Mouse (Mus musculus): ENCODE results near the gene Slc6a13. TPM values are rescaled to one million over a fixed set of nuclear protein-coding genes. Genes with fewer than 3 reads are reported as not detected.

Gene Slc6a13
- not detected for polyA plus RNA-seq (2012; fragmentation: generic; extraction: Trizol)
- long read RNA-seq, experiment 1, result 0 reads
- long read RNA-seq, experiment 2, result 0 reads

DNA sequence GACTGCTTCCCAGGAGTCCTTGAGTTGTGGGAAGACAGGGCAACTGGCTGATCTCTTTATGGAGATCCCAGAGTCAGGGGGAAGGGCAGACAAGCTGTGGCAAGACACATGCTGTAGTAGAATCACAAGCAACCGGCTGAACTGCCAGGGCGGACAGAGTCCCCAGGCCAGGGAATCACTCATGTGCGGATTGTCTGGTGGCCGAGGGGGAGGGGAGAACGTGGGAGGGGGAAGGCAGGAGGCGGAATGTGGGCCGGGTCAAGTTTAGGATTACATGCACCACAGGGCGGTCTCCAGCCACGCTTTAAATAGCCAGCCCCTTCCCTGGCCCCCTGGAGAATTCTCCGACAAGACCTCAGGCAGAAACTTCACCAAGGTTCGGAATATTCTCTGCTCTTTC lies at the start of gene Slc6a13:
Gene Slc6a13, plus strand, starts transcription at position 274 of the 400 bp plus-strand sequence.
- no peak within 1 kb of the TSS for H3K4me3 ChIP-seq (ENCODE audit: insufficient read depth, poor library complexity, severe bottlenecking)
- peaks cover 20% of the 10 kb centered on the region for H3K27me3 ChIP-seq (ENCODE audit: control insufficient read depth, insufficient read depth, insufficient read length)
- no peak within 1 kb of the TSS for H3ac ChIP-seq (ENCODE audit: control insufficient read depth, insufficient read length, low read depth)
- no peaks in the 10 kb centered on the region for H3K79me3 ChIP-seq (ENCODE audit: low read depth)
- no peaks in the 10 kb centered on the region for H3K36me3 ChIP-seq (ENCODE audit: control insufficient read depth, insufficient read depth)
- no peaks in the 10 kb centered on the region for H3K79me2 ChIP-seq (ENCODE audit: control insufficient read depth, insufficient read depth)
- TF ChIP-seq USF1 (IDR thresholded peaks at IDR 0.05; ENCODE audit: low read depth) (no peak), CEBPB (IDR thresholded peaks at IDR 0.05; ENCODE audit: low read depth) (no peak), MYOG (IDR thresholded peaks at IDR 0.05; ENCODE audit: control insufficient read depth, extremely low read depth, insufficient read length) (no peak), MAX (IDR thresholded peaks at IDR 0.05) (no peak), CTCF (IDR thresholded peaks at IDR 0.05; ENCODE audit: control insufficient read depth, insufficient read depth, insufficient read length) (no peak), FOSL1 (IDR thresholded peaks at IDR 0.05; ENCODE audit: insufficient read depth, low read length, poor library complexity, severe bottlenecking) (no peak)

DNA sequence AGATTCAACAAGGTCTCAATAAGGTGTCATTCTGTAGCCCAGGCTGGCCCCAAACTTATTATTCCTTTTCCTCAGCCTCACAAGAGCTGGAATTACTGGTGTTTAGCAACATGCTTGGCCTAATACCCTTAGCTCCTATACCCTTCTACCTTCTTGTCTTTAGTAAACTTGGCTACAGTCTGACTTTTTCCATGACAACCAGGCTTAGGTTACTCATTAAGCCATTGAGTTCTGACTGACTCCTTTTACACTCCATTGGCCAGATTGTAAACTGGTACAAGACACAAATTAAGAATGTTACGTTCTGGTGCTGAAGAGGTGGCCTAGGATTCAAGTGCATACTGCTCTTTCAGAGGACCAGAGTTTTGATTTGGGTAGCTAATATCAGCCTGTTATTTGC lies 49.6 kb upstream of the Slc6a13 start:
- H3K36me3 ChIP-seq (ENCODE audit: control insufficient read depth, insufficient read depth), result no peaks in the 10 kb centered on the region
- no peak overlapping the region for H3K4me3 ChIP-seq (ENCODE audit: insufficient read depth, poor library complexity, severe bottlenecking)

DNA sequence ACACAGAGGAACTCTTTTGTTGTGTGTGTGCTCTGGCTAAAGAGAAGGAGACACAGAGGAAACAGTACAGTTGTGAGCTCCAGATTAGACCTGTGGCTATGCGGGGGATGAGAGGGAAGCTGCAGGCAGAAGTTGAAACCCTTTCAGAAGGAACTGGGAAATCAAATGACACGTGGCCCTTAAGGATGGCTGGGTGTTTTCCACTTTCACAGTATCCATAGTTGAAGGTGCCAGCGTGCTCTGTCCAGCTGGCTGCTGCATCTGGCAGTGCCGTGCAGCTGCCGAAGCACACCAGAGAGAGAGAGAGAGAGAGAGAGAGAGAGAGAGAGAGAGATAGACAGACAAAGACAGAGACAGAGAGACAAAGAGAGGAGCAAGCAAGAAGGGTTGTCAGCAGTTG lies 48.8 kb upstream of the Slc6a13 start:
- H3ac ChIP-seq (ENCODE audit: control insufficient read depth, insufficient read length, low read depth), result no peak overlapping the region
- no peaks in the 10 kb centered on the region for H3K36me3 ChIP-seq (ENCODE audit: control insufficient read depth, insufficient read depth)
- H3K27me3 ChIP-seq (ENCODE audit: control insufficient read depth, insufficient read depth, insufficient read length), result peaks cover 32% of the 10 kb centered on the region
- TF ChIP-seq MAX (IDR thresholded peaks at IDR 0.05), result no peak
- no peak overlapping the region for H3K4me3 ChIP-seq (ENCODE audit: insufficient read depth, poor library complexity, severe bottlenecking)
- no peaks in the 10 kb centered on the region for H3K79me2 ChIP-seq (ENCODE audit: control insufficient read depth, insufficient read depth)
- no peaks in the 10 kb centered on the region for H3K79me3 ChIP-seq (ENCODE audit: low read depth)

More for the DNA sequence above, 49.6 kb upstream of the Slc6a13 start:
- Histone ChIP-seq H3ac (ENCODE audit: control insufficient read depth, insufficient read length, low read depth) (no peak overlapping the region), H3K79me2 (ENCODE audit: control insufficient read depth, insufficient read depth) (no peaks in the 10 kb centered on the region), H3K27me3 (ENCODE audit: control insufficient read depth, insufficient read depth, insufficient read length) (peaks cover 32% of the 10 kb centered on the region), H3K79me3 (ENCODE audit: low read depth) (no peaks in the 10 kb centered on the region)
- TF ChIP-seq MAX (IDR thresholded peaks at IDR 0.05) (no peak), CEBPB (IDR thresholded peaks at IDR 0.05; ENCODE audit: low read depth) (no peak), MYOD1 (IDR thresholded peaks at IDR 0.05; ENCODE audit: control insufficient read depth, insufficient read length, low read depth) (no peak), CTCF (IDR thresholded peaks at IDR 0.05; ENCODE audit: control insufficient read depth, insufficient read depth, insufficient read length) (no peak), MYOG (IDR thresholded peaks at IDR 0.05; ENCODE audit: control insufficient read depth, extremely low read depth, insufficient read length) (no peak)

DNA sequence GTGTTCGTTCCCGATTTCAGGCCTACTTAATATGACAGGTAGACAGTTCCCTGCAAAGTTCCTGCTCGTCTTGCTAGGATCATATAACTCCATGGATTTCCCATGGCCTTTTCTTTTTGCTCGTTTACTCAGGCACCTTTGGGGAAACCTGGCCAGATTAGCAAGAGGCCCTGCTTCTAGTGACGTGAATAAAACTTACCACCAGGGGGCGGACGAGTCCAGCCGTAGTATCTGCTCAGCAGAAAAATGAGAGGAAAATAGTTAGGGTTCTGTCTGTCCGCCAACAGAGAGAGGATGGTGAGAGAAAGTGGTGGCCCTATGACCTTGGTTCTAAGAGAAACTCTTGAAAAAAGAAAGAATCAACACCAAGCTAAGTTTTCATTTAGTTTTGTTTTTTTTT lies 39.5 kb upstream of the Slc6a13 start:
- H3K27me3 ChIP-seq (ENCODE audit: control insufficient read depth, insufficient read depth, insufficient read length), result peaks cover 7% of the 10 kb centered on the region
- no peaks in the 10 kb centered on the region for H3K79me2 ChIP-seq (ENCODE audit: control insufficient read depth, insufficient read depth)
- H3K79me3 ChIP-seq (ENCODE audit: low read depth), result no peaks in the 10 kb centered on the region
- H3K4me3 ChIP-seq (ENCODE audit: insufficient read depth, poor library complexity, severe bottlenecking), result no peak overlapping the region
- H3K36me3 ChIP-seq (ENCODE audit: control insufficient read depth, insufficient read depth), result no peaks in the 10 kb centered on the region
- TF ChIP-seq USF1 (IDR thresholded peaks at IDR 0.05; ENCODE audit: low read depth) (no peak), FOSL1 (IDR thresholded peaks at IDR 0.05; ENCODE audit: insufficient read depth, low read length, poor library complexity, severe bottlenecking) (no peak), CEBPB (IDR thresholded peaks at IDR 0.05; ENCODE audit: low read depth) (no peak), MYOG (IDR thresholded peaks at IDR 0.05; ENCODE audit: control insufficient read depth, extremely low read depth, insufficient read length) (no peak), CTCF (IDR thresholded peaks at IDR 0.05; ENCODE audit: control insufficient read depth, insufficient read depth, insufficient read length) (no peak), MYOD1 (IDR thresholded peaks at IDR 0.05; ENCODE audit: control insufficient read depth, insufficient read length, low read depth) (no peak)
- H3ac ChIP-seq (ENCODE audit: control insufficient read depth, insufficient read length, low read depth), result no peak overlapping the region

DNA sequence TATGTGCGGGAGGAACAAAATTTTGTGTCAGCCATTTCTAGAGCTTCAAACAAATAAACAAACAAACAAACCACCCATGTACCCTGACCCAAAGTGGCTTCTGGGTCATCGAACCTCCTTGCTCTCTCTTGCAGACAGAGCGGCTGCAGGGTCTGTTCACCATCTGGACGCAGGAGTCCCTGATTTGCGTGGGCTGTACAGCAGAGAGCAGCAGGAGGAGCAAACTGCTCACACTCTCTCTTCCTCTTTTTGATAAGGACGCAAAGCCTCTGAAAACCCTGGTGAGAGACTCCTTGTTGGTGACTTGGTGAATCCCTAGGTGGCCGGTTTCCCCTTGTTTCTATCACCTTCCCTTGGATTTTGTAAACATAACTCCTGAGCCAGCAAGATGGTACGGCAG lies 38.8 kb upstream of the Slc6a13 start:
- TF ChIP-seq MYOG (IDR thresholded peaks at IDR 0.05; ENCODE audit: control insufficient read depth, extremely low read depth, insufficient read length) (no peak), MYOD1 (IDR thresholded peaks at IDR 0.05; ENCODE audit: control insufficient read depth, insufficient read length, low read depth) (no peak), USF1 (IDR thresholded peaks at IDR 0.05; ENCODE audit: low read depth) (no peak), CTCF (IDR thresholded peaks at IDR 0.05; ENCODE audit: control insufficient read depth, insufficient read depth, insufficient read length) (no peak), FOSL1 (IDR thresholded peaks at IDR 0.05; ENCODE audit: insufficient read depth, low read length, poor library complexity, severe bottlenecking) (no peak), MAX (IDR thresholded peaks at IDR 0.05) (no peak), CEBPB (IDR thresholded peaks at IDR 0.05; ENCODE audit: low read depth) (no peak)
- Histone ChIP-seq H3K79me3 (ENCODE audit: low read depth) (no peaks in the 10 kb centered on the region), H3K36me3 (ENCODE audit: control insufficient read depth, insufficient read depth) (no peaks in the 10 kb centered on the region), H3K79me2 (ENCODE audit: control insufficient read depth, insufficient read depth) (no peaks in the 10 kb centered on the region), H3K4me3 (ENCODE audit: insufficient read depth, poor library complexity, severe bottlenecking) (no peak overlapping the region), H3K27me3 (ENCODE audit: control insufficient read depth, insufficient read depth, insufficient read length) (peaks cover 7% of the 10 kb centered on the region), H3ac (ENCODE audit: control insufficient read depth, insufficient read length, low read depth) (no peak overlapping the region)

DNA sequence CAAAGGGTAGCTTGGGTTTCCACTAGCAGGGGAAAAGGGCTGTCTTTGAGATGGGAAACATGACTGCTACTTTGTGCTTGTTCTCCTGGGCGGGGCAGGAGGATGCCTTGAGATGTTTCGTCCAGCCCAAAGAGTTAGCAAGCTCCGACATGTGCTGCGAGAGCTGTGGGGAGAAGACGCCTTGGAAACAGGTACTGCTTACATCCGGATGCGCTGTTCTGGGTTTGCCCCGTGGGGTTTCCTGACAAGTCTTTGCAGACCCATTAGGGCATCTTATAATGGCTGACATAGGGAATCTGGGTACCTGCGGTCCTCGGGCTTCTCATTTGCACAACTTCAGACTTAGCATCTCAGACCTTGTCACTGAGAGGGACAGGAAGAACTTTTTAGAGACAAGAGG lies 38.0 kb upstream of the Slc6a13 start:
- no peak overlapping the region for H3ac ChIP-seq (ENCODE audit: control insufficient read depth, insufficient read length, low read depth)
- peaks cover 7% of the 10 kb centered on the region for H3K27me3 ChIP-seq (ENCODE audit: control insufficient read depth, insufficient read depth, insufficient read length)
- no peaks in the 10 kb centered on the region for H3K79me2 ChIP-seq (ENCODE audit: control insufficient read depth, insufficient read depth)
- no peaks in the 10 kb centered on the region for H3K79me3 ChIP-seq (ENCODE audit: low read depth)
- H3K36me3 ChIP-seq (ENCODE audit: control insufficient read depth, insufficient read depth), result no peaks in the 10 kb centered on the region
- no peak overlapping the region for H3K4me3 ChIP-seq (ENCODE audit: insufficient read depth, poor library complexity, severe bottlenecking)
- no peak for TF ChIP-seq MAX (IDR thresholded peaks at IDR 0.05)
- TF ChIP-seq MYOG (IDR thresholded peaks at IDR 0.05; ENCODE audit: control insufficient read depth, extremely low read depth, insufficient read length), result no peak
- TF ChIP-seq CEBPB (IDR thresholded peaks at IDR 0.05; ENCODE audit: low read depth), result no peak
- TF ChIP-seq MYOD1 (IDR thresholded peaks at IDR 0.05; ENCODE audit: control insufficient read depth, insufficient read length, low read depth), result no peak
- TF ChIP-seq FOSL1 (IDR thresholded peaks at IDR 0.05; ENCODE audit: insufficient read depth, low read length, poor library complexity, severe bottlenecking), result no peak
- TF ChIP-seq CTCF (IDR thresholded peaks at IDR 0.05; ENCODE audit: control insufficient read depth, insufficient read depth, insufficient read length), result no peak
- no peak for TF ChIP-seq USF1 (IDR thresholded peaks at IDR 0.05; ENCODE audit: low read depth)

Data from C2C12 (cell line).